ENCODE assay signal across 31 mouse cellular contexts in the genomic region with DNA sequence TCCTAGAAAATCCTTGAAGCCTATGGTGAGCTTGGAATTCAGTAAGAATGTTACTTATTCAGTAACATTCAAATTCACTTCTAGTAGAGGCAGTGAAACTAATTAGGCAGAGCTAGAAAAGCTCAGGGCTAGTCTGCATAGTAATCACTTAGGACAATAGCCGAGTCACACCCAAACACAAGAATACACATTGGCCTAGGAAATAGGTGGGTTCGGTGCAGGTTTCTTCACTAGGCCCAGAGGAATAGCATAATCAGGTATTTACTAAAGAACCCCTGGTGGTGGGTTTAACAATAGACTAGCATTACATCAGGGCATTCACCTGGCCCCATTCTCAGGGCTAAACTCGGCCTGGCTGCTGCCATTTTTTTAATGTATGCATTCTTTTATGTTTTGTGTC. TPM values are rescaled to one million over a fixed set of nuclear protein-coding genes. Genes with fewer than 3 reads are reported as not detected.
"Had no signal": no experiment of that assay in that cellular context is flagged by ENCODE, and none has a peak within 500 bp of the region (broad histone marks: within the 10 kb centered on the region; RNA-seq: fewer than 3 reads in every experiment).

No protein-coding gene starts in this region.

RNA-seq across cellular contexts. Expression of a gene that starts 9.3 kb away (rescaled TPM):
- total RNA-seq: megakaryocyte-erythroid progenitor cell, adult 5-6 weeks; monocyte, adult 5-6 weeks had no signal
- polyA plus RNA-seq: liver, embryonic 11.5 days; lung, adult 2 months; lung, embryonic 16.5 days; lung, postnatal 0 days; midbrain, embryonic 12.5 days; midbrain, embryonic 14.5 days; midbrain, embryonic 16.5 days; midbrain, postnatal 0 days; neural tube, embryonic 11.5 days; neural tube, embryonic 12.5 days had no signal

RNA-seq across cellular contexts. Expression of a gene that starts 32.8 kb away (rescaled TPM):
- total RNA-seq: liver, adult 2 months; megakaryocyte progenitor cell, adult 5-6 weeks; megakaryocyte, adult 5-6 weeks; megakaryocyte-erythroid progenitor cell, adult 5-6 weeks; monocyte, adult 5-6 weeks had no signal
- polyA plus RNA-seq: limb, embryonic 10.5 days; limb, embryonic 12.5 days; limb, embryonic 14.5 days; limb, embryonic 15.5 days; liver, adult 2 months; liver, embryonic 11.5 days; liver, embryonic 12.5 days; liver, embryonic 13.5 days; liver, embryonic 14.5 days; liver, embryonic 15.5 days; liver, embryonic 16.5 days; liver, postnatal 0 days; lung, adult 2 months; lung, embryonic 16.5 days; macrophage; midbrain, embryonic 10.5 days; midbrain, embryonic 11.5 days; midbrain, embryonic 12.5 days; midbrain, embryonic 13.5 days; midbrain, embryonic 14.5 days; midbrain, embryonic 15.5 days; myocyte; neural tube, embryonic 11.5 days; neural tube, embryonic 12.5 days had no signal
